Mouse (Mus musculus) MEL-GATA-1-ER (cell line): ENCODE measurements around the gene Slc41a2.

Experiments
- DNase-seq: peaks from one replicate; pipeline ENCODE4 v3.0.0-alpha.2; 2012; ENCODE audit warnings: low read depth; ENCODE audit errors: extremely low read depth

The Slc41a2 gene

GRCm38 (mm10) chr10:83320396-83320795 lies 17.3 kb downstream of the Slc41a2 start:
- DNase-seq, result no peak

- peak; percentile 56 for DNase-seq
Measured at GRCm38 (mm10) chr10:83313033-83313432, 24.6 kb downstream of the Slc41a2 start.

GRCm38 (mm10) chr10:83310356-83310755 lies 27.3 kb downstream of the Slc41a2 start:
- no peak for DNase-seq

- no peak for DNase-seq
Measured at GRCm38 (mm10) chr10:83301687-83302086, 36.0 kb downstream of the Slc41a2 start.

GRCm38 (mm10) chr10:83301054-83301453 lies 36.6 kb downstream of the Slc41a2 start:
- DNase-seq, result no peak

- peak; percentile 22 for DNase-seq
Measured at GRCm38 (mm10) chr10:83297017-83297416, 40.7 kb downstream of the Slc41a2 start.

- no peak for DNase-seq
Measured at GRCm38 (mm10) chr10:83294746-83295145, 42.9 kb downstream of the Slc41a2 start.

GRCm38 (mm10) chr10:83293352-83293751 lies 44.3 kb downstream of the Slc41a2 start:
- DNase-seq, result no peak

- DNase-seq, result no peak
Measured at GRCm38 (mm10) chr10:83291731-83292130, 46.0 kb downstream of the Slc41a2 start.

- no peak for DNase-seq
Measured at GRCm38 (mm10) chr10:83287828-83288227, 49.9 kb downstream of the Slc41a2 start.

GRCm38 (mm10) chr10:83286399-83286798 lies 51.3 kb downstream of the Slc41a2 start:
- DNase-seq, result no peak

GRCm38 (mm10) chr10:83285724-83286256 lies 51.9 kb downstream of the Slc41a2 start:
- no peak for DNase-seq

GRCm38 (mm10) chr10:83284916-83285315 lies 52.8 kb downstream of the Slc41a2 start:
- DNase-seq, result no peak

GRCm38 (mm10) chr10:83266731-83267130 lies 71.0 kb downstream of the Slc41a2 start:
- DNase-seq, result no peak

- DNase-seq, result no peak
Measured at GRCm38 (mm10) chr10:83266241-83266640, 71.4 kb downstream of the Slc41a2 start.

GRCm38 (mm10) chr10:83264680-83265079 lies 73.0 kb downstream of the Slc41a2 start:
- no peak for DNase-seq

GRCm38 (mm10) chr10:83264056-83264455 lies 73.6 kb downstream of the Slc41a2 start:
- no peak for DNase-seq

GRCm38 (mm10) chr10:83261264-83261663 lies 76.4 kb downstream of the Slc41a2 start:
- DNase-seq, result no peak

GRCm38 (mm10) chr10:83251377-83251776 lies 86.3 kb downstream of the Slc41a2 start:
- peak; percentile 54 for DNase-seq

- DNase-seq, result no peak
Measured at GRCm38 (mm10) chr10:83248036-83248435, 89.6 kb downstream of the Slc41a2 start.

GRCm38 (mm10) chr10:83245720-83246119 lies 92.0 kb downstream of the Slc41a2 start:
- no peak for DNase-seq

- DNase-seq, result no peak
Measured at GRCm38 (mm10) chr10:83244131-83244530, 93.6 kb downstream of the Slc41a2 start.

GRCm38 (mm10) chr10:83242106-83242686 lies 95.5 kb downstream of the Slc41a2 start:
- DNase-seq, result no peak
